Mouse (Mus musculus) layer of hippocampus, adult 11-12 months (tissue): ENCODE results near the gene Wdfy3.
"Not testable (repeated sequence)": the region's sequence is repeated elsewhere in the genome, so short reads cannot be mapped to it uniquely, and the experiment has no call there.

Source experiments
- DNase-seq: peaks from one replicate; pipeline ENCODE4 v3.0.0; 2022; ENCODE audit warnings: low spot score

Wdfy3 gene

GRCm38 (mm10) chr5:102069767-102070413 is at the start of gene Wdfy3:
Gene Wdfy3 (minus strand): TSS chr5:102069921.
- DNase-seq = peak; percentile 86

- DNase-seq = no peak
These were observed 43.3 kb upstream of the Wdfy3 start for GRCm38 (mm10) chr5:102113009-102113408.

GRCm38 (mm10) chr5:102112034-102112433 is 42.3 kb upstream of the Wdfy3 start:
- no peak for DNase-seq

GRCm38 (mm10) chr5:102110031-102110430 is 40.3 kb upstream of the Wdfy3 start:
- DNase-seq = peak; percentile 73

- DNase-seq = no peak
These were observed 36.2 kb upstream of the Wdfy3 start for GRCm38 (mm10) chr5:102105919-102106318.

GRCm38 (mm10) chr5:102101815-102102214 is 32.1 kb upstream of the Wdfy3 start:
- not testable (repeated sequence) for DNase-seq

GRCm38 (mm10) chr5:102100246-102101241 is 30.8 kb upstream of the Wdfy3 start:
- no peak for DNase-seq

- DNase-seq = no peak
These were observed 25.9 kb upstream of the Wdfy3 start for GRCm38 (mm10) chr5:102095576-102095975.

GRCm38 (mm10) chr5:102090686-102091085 is 21.0 kb upstream of the Wdfy3 start:
- DNase-seq = no peak

GRCm38 (mm10) chr5:102084737-102085705 is 15.3 kb upstream of the Wdfy3 start:
- no peak for DNase-seq

GRCm38 (mm10) chr5:102074086-102074485 is 4.4 kb upstream of the Wdfy3 start:
- DNase-seq = peak; percentile 87

- DNase-seq = no peak
These were observed 2.3 kb upstream of the Wdfy3 start for GRCm38 (mm10) chr5:102072057-102072456.

GRCm38 (mm10) chr5:102071241-102071640 is 1.5 kb upstream of the Wdfy3 start:
- no peak for DNase-seq

- DNase-seq = no peak
These were observed 1.1 kb upstream of the Wdfy3 start for GRCm38 (mm10) chr5:102070788-102071187.

GRCm38 (mm10) chr5:102070414-102070768 is 670 bp upstream of the Wdfy3 start:
- DNase-seq = peak; percentile 45

- DNase-seq = peak; percentile 57
These were observed 512 bp downstream of the Wdfy3 start for GRCm38 (mm10) chr5:102069051-102069766.

- no peak for DNase-seq
These were observed 3.3 kb downstream of the Wdfy3 start for GRCm38 (mm10) chr5:102066458-102066857.

- DNase-seq = no peak
These were observed 6.5 kb downstream of the Wdfy3 start for GRCm38 (mm10) chr5:102063013-102063752.

GRCm38 (mm10) chr5:102061816-102062215 is 7.9 kb downstream of the Wdfy3 start:
- DNase-seq = no peak

GRCm38 (mm10) chr5:102055946-102056345 is 13.8 kb downstream of the Wdfy3 start:
- no peak for DNase-seq
